Mouse (Mus musculus): ENCODE measurements around the gene Gemin4.

GRCm38 (mm10) chr11:76260208-76261050 is 43.0 kb upstream of the Gemin4 start:
- TF ChIP-seq CTCF (IDR thresholded peaks at IDR 0.05; ENCODE audit: control insufficient read depth, insufficient read depth, insufficient read length) (no peak), USF1 (IDR thresholded peaks at IDR 0.05; ENCODE audit: low read depth) (no peak)

All from C2C12 (cell line).